Mouse (Mus musculus) thymus, adult 2 months (tissue): ENCODE data around the gene Atg101. TPM values are rescaled to one million over a fixed set of nuclear protein-coding genes. Genes with fewer than 3 reads are reported as not detected.

Source experiments
- DNase-seq: peaks from one replicate; pipeline ENCODE4 v3.0.0; 2021
- H3K27ac ChIP-seq: fragments of 200-500 bp; 2 replicates; pipeline ENCODE4 v1.5.1; 2012; ENCODE audit warnings: low read length, control low read depth; ENCODE audit not compliant: control insufficient read depth, insufficient read depth
- H3K27me3 ChIP-seq: fragments of 200-500 bp; 2 replicates; pipeline ENCODE4 v1.6.1; 2012; ENCODE audit warnings: mild to moderate bottlenecking, low read length, moderate library complexity, mixed read lengths; ENCODE audit not compliant: control insufficient read depth, insufficient read depth
- H3K36me3 ChIP-seq: fragments of 200-500 bp; 2 replicates; pipeline ENCODE4 v1.6.1; 2012; ENCODE audit warnings: mild to moderate bottlenecking, low read length, moderate library complexity; ENCODE audit not compliant: control insufficient read depth, insufficient read depth
- H3K4me1 ChIP-seq: fragments of 200-500 bp; replicated peaks from 2 replicates; pipeline ENCODE4 v1.6.1; 2012; ENCODE audit warnings: low read length; ENCODE audit not compliant: control insufficient read depth, insufficient read depth
- H3K4me3 ChIP-seq: fragments of 200-500 bp; 2 replicates; pipeline ENCODE4 v1.5.1; 2012; ENCODE audit warnings: mild to moderate bottlenecking, low read length, control low read depth, moderate library complexity; ENCODE audit not compliant: control insufficient read depth, insufficient read depth
- CTCF ChIP-seq: fragments of 200-500 bp; IDR thresholded peaks from 2 replicates; pipeline ENCODE4 v1.5.1; 2012; ENCODE audit warnings: mild to moderate bottlenecking, control low read depth, low read length, moderate library complexity, borderline replicate concordance; ENCODE audit not compliant: control insufficient read depth, poor library complexity, insufficient read depth; ENCODE audit errors: extremely low read depth
- POLR2A ChIP-seq: fragments of 200-500 bp; IDR thresholded peaks from 2 replicates; pipeline ENCODE4 v1.6.1; 2012; ENCODE audit warnings: mild to moderate bottlenecking, low read length, control low read depth, moderate library complexity; ENCODE audit not compliant: control insufficient read depth, poor library complexity, insufficient read depth; ENCODE audit errors: extremely low read depth
- WGBS: fragments of 180-500 bp; shearing (Covaris S2); methylation state at CpG from one replicate; pipeline ENCODE4 v1.1.7; 2018; 5-methylcytosine and 5-hydroxymethylcytosine counted together
- polyA plus RNA-seq: library from polyadenylated mRNA; depleted of rRNA; stranded (reverse); fragments of >200 nt; gene quantifications from 2 replicates; pipeline ENCODE4 v1.2.3, GENCODE M21; 2012; rRNA removed

Atg101 gene
- polyA plus RNA-seq, 1 experiment, result 75.2 TPM

- H3K27ac ChIP-seq, result no peak overlapping the region
- no peaks in the 10 kb centered on the region for H3K4me1 ChIP-seq
- TF ChIP-seq CTCF (peak; percentile 77; the same call in 1 of the 2 replicates), POLR2A (no peak)
- 0% methylated on average over 2 of the region's 2 CpGs for WGBS
- no peaks in the 10 kb centered on the region for H3K36me3 ChIP-seq
- H3K4me3 ChIP-seq, result no peak overlapping the region
- DNase-seq, result peak; percentile 81
- no peaks in the 10 kb centered on the region for H3K27me3 ChIP-seq
Measured at GRCm38 (mm10) chr15:101339537-101339936, 55.5 kb downstream of the Atg101 start.

Other genes starting within 250 kb of the Atg101 start
- not detected in 2 replicates for gene Gm47841, start 236.9 kb upstream of the Atg101 start, polyA plus RNA-seq
- 0.86 and 1.4 TPM in 2 replicates for gene Fignl2, start 205.7 kb upstream of the Atg101 start, polyA plus RNA-seq
- gene Ankrd33, start 168.5 kb upstream of the Atg101 start, polyA plus RNA-seq, result not detected in 2 replicates
- 27.2 and 34.2 TPM in 2 replicates for gene Acvrl1, start 155.8 kb upstream of the Atg101 start, polyA plus RNA-seq
- gene Acvr1b, start 110.2 kb upstream of the Atg101 start, polyA plus RNA-seq, result 34.9 and 35.3 TPM in 2 replicates
- gene Grasp, start 60.1 kb upstream of the Atg101 start, polyA plus RNA-seq, result 10.2 and 15.4 TPM in 2 replicates
- gene Nr4a1, start 30.0 kb upstream of the Atg101 start, polyA plus RNA-seq, result 164 TPM in 2 replicates
- gene 6030408B16Rik, start 8.9 kb downstream of the Atg101 start, polyA plus RNA-seq, result 0.55 and 0.88 TPM in 2 replicates
- gene Krt80, start 85.9 kb downstream of the Atg101 start, polyA plus RNA-seq, result 3.1 and 3.8 TPM in 2 replicates
- gene Krt7, start 126.8 kb downstream of the Atg101 start, polyA plus RNA-seq, result 20.8 and 28.3 TPM in 2 replicates
- 0.57 and 0.77 TPM in 2 replicates for gene Krt87, start 154.5 kb downstream of the Atg101 start, polyA plus RNA-seq
- gene Krt88, start 163.5 kb downstream of the Atg101 start, polyA plus RNA-seq, result not detected in 2 replicates
- gene Krt81, start 179.5 kb downstream of the Atg101 start, polyA plus RNA-seq, result 0.56 and 0.66 TPM in 2 replicates
- 0.18 and 0.35 TPM in 2 replicates for gene Krt86, start 189.2 kb downstream of the Atg101 start, polyA plus RNA-seq
- gene Krt83, start 207.2 kb downstream of the Atg101 start, polyA plus RNA-seq, result 0.92 and 1.8 TPM in 2 replicates
- gene Gm49425, start 233.0 kb downstream of the Atg101 start, polyA plus RNA-seq, result 0.17 and 0.24 TPM in 2 replicates
- 2.2 and 2.9 TPM in 2 replicates for gene Krt84, start 248.5 kb downstream of the Atg101 start, polyA plus RNA-seq